Mouse (Mus musculus) lung, postnatal 25 days (tissue): ENCODE measurements around the gene Trappc12.

Experiments used
- DNase-seq: peaks from one replicate; pipeline ENCODE4 v3.0.0; 2022; ENCODE audit warnings: low spot score

Gene Trappc12

DNA sequence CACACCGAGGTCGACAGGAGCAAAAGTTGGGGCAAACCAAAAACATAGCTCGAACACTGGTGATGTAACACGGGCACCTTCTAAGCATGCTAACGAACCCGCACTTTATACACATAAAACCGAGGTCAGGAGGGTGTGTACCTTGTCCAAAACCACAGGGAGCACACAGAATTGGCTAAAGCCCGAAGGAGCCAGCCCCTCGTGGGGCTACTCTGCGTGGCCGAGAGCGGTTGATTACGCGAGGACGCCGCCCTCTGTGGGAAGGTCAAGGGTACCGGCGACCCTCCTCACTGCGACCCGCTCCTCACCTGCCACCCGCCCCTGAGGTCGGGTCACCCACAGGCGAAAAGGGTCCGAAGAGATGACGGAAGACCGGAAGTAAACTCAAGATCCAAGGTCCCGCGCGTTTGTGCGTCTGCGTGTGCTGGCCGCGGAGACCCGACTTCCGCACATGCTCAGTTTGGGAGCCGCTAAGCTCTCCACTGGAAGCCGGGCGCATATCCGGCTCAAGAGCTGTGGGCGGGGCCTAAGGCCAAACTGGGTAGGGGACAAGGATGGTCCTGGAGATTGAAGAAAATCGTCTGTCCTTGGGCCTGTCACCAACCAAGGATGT is at the start of gene Trappc12:
TSS of gene Trappc12 (minus strand) at position 452 of the 613 bp plus-strand sequence.
- peak; percentile 92 for DNase-seq

DNA sequence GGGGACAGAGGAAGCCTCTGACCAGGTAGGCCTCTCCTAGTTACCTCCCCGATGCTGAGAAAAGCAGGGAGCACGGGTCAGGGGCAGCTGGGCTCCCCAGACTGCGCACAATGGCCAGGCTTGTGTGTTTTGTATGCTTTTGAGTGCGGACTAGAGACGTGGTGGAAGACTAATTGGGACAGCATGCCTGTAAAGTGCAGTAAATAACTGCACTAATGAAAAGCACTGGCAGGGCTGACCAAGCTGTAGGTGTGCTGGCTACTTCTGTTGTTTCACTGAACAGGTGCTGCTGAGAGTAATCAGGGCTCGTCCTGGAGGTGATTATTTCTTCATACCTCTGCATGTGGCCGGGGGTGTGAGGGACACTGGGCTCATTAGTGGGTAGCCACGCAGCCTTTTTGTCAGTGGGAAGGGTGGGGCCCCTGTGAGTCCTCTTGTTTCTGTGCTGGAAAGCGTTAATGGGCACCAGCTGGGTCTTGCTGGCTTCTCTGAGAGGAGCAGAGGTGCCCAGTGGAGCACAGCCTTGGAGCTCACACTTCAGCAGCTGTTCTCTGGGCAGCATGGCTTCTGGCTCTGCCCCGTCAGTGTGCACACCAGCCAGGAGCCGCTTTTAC is 49.6 kb upstream of the Trappc12 start:
- no peak for DNase-seq

GRCm38 (mm10) chr12:28796881-28797420 is 46.7 kb upstream of the Trappc12 start:
- DNase-seq, result no peak

DNA sequence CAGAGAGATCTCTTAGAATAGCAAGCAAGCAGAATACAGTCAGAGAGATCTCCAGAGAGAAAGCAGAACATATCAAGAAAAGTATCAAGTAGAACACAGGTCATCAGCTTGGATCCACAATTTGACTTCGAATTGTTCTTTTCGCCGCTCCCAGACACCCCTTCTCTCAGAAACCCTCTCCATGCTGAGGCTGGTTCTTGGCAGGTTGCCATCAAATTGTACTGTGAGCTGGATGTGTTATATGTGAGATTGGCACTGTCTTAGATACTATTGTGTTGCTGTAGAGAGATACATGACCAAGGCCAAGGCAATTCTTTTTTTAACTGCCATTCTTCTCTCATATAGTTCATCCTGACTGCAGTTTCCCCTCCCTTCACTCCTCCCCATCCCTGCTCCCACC is 44.8 kb upstream of the Trappc12 start:
- DNase-seq, result no peak

- no peak for DNase-seq
Measured at GRCm38 (mm10) chr12:28793715-28794114, 43.4 kb upstream of the Trappc12 start.

- no peak for DNase-seq
Measured at GRCm38 (mm10) chr12:28792613-28793012, 42.3 kb upstream of the Trappc12 start.

DNA sequence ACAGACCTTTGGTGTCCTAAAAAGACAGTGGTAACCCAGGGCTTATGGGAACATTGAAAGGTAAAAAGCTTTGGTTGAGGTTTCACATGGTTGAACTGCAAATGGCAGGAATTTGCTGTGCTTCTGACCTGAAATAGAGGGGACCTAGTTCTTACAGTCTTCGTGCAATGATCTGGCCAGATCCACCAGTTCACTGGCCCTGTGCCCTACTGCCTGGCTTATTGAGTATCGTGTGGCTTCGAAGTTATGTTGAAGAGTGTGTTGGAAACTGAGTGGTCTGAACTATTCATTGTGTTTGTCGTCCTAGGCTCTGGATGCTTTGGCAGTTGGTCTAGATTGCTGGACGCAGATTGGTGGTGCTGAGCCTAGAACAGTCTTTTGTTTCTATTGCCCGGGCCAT is 36.0 kb upstream of the Trappc12 start:
- DNase-seq, result no peak

GRCm38 (mm10) chr12:28785299-28785698 is 35.0 kb upstream of the Trappc12 start:
- DNase-seq, result no peak

DNA sequence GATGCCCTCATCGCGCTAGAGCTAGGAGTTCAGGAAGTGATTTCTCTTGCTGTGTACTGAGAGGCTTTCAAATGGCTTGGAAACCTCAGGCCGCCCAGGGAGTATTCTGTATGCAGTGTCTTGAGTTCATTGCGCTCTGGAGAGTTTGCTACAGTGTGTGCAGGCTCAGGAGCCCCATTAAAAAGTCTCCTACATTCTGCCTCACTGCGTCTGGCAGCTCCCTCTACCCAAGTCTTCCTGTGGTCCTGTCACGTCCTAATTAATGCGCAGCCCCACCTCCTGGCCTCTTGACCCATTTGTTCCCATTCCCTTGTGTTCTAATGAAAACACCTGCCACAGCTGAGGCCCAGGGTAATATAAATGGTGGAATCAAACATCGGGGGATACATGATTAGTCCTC is 34.6 kb upstream of the Trappc12 start:
- DNase-seq, result no peak

DNA sequence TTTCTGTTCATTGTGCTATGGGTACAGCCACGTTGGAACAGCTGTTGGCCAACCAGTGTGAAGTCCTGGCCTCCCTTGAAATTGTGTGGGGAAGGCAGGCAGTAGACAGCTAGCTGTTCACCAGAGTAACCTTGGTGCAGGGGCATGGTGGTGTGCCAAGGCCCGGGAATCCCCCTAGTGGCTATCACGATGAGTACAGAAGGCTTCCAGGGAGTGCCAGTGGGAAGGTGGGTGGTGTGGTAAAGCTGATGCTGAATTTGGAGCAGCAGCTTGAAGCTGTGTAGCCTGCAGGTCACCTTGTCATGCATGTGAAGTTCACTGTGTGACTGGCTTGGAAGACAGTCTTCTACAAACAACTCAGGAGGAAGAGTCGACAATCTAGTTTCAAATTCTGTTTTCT is 34.1 kb upstream of the Trappc12 start:
- DNase-seq, result no peak

- no peak for DNase-seq
Measured at GRCm38 (mm10) chr12:28782637-28783036, 32.4 kb upstream of the Trappc12 start.

DNA sequence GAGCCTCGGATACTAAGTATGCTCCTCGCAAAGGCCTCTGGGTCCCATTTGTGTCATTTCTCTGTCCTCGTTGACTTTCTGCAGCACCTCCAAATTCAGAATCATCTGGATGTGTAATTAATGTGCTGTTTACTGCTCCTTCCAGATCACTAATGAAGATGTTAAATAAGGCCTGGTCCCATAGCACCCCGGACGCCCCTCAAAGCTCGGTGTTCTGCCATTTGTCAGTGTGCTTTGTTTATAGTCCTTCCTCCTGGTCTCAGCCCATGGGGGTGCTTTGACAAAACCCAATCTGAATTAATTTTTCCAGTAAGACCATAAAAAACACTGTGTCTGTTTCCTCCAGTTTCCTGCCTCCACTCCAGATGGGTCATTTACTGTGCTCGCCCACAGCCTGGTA is 29.9 kb upstream of the Trappc12 start:
- no peak for DNase-seq

DNA sequence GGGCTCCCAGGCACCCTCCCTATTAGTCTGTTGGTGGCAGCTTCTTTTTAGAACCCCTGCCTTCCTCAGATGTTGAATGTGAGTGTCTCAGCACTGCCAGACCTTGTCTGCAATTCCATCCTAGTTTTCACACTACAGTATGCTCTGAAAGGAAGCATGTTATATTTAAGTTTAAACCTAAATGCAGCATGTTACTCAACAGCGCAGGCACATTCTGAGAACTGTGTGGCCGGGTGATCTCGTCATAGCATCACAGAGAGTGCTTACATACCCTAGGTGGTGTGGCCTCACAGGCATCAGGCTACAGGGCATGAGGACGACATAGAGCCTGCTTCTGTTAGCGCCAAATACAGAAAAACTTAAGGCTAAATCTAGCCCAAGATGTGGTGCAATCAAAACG is 25.4 kb upstream of the Trappc12 start:
- no peak for DNase-seq

- no peak for DNase-seq
Measured at GRCm38 (mm10) chr12:28775120-28775519, 24.8 kb upstream of the Trappc12 start.

DNA sequence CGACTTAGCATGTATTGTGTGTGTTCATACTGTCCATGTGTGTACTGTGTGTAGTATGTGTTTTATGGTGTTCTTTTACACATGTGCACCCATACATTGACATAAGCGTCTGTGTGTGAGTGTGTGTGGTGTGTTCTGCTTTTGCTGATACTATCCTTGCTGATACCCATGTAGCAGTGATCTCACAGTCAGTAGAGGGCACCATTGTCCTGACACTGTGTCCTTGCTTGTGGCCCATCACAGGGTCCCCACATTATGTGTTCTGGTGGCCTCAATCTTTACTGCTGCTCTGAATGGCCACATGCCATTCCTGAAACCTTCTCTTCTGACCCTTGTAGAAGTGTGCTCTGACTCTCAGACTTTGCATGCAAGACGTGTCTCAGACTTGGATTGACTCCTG is 23.5 kb upstream of the Trappc12 start:
- no peak for DNase-seq

GRCm38 (mm10) chr12:28769953-28770352 is 19.7 kb upstream of the Trappc12 start:
- DNase-seq, result no peak

DNA sequence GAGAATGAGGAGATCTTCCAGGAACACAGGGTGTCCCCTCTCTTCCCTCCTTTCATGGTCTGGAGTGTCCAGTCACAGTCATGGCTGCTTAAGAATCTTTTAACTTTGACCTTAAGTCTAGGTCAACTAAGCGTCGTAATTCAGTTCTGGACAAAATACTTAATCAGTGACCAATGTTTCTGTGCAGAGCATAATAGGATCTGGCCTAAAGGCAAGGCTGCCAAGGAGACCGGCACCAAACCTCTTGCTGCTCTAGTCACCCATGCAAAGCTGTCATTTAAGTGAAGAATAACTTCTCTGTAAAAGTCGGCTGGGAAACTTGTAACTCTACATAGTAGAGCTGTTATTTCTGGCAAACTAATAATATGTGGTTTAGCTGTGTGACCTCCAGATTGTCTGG is 5.7 kb upstream of the Trappc12 start:
- DNase-seq, result no peak

GRCm38 (mm10) chr12:28751508-28752263 is 1.4 kb upstream of the Trappc12 start, which contains the start of gene Eipr1:
Eipr1 (plus strand) TSS chr12:28751803.
- DNase-seq, result peak; percentile 95

DNA sequence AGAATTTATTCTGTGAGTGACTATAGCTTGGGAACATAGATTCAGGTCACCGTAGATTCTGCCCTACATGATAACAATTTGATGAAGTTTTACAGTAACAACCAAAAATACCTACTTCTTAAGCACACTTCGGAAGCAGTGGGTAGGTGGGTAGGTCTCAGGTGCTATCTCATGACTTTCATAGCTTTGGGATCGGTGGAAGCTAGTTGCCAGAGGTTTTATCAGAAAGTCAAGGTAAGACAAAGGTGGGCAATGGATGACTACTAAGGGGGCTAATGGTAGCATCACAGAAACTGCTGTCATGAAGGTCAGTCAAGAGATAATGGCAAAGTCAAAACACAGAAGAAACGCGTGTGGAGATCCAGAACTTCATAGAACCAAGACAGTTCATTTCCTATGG is 604 bp upstream of the Trappc12 start:
- DNase-seq, result no peak

GRCm38 (mm10) chr12:28743328-28743727 is 6.9 kb downstream of the Trappc12 start:
- no peak for DNase-seq

DNA sequence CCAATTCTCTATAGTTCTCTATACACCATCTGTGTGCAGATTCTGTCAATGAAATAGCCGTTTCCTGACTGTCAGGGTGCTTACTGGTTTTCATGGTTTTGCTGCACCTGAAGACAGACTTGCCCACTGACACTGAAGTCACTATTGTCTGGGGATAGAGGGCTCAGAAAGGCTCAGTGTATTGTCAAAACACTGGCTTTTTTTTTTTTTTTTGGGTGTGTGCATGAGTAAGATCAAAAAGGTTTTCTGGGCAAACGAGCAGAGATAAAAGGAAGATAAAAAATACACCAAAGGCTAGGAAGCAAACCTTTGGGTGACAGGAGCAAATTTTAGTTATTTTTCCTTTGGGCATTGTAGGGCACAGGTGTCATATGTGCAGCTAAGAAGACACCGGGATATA is 15.0 kb downstream of the Trappc12 start:
- DNase-seq, result no peak

- no peak for DNase-seq
Measured at GRCm38 (mm10) chr12:28734271-28734670, 16.0 kb downstream of the Trappc12 start.
